Mouse (Mus musculus) CD8-positive naive resting alpha-beta T cell, adult 57 days (primary cell): ENCODE data around the gene Plekha7. TPM values are rescaled to one million over a fixed set of nuclear protein-coding genes. Genes with fewer than 3 reads are reported as not detected.

Source experiments
- total RNA-seq: library from RNA; stranded (reverse); gene quantifications from one replicate; pipeline ENCODE4 v1.2.4, GENCODE M21; 2023

Gene Plekha7
- 9.2 TPM for total RNA-seq

DNA sequence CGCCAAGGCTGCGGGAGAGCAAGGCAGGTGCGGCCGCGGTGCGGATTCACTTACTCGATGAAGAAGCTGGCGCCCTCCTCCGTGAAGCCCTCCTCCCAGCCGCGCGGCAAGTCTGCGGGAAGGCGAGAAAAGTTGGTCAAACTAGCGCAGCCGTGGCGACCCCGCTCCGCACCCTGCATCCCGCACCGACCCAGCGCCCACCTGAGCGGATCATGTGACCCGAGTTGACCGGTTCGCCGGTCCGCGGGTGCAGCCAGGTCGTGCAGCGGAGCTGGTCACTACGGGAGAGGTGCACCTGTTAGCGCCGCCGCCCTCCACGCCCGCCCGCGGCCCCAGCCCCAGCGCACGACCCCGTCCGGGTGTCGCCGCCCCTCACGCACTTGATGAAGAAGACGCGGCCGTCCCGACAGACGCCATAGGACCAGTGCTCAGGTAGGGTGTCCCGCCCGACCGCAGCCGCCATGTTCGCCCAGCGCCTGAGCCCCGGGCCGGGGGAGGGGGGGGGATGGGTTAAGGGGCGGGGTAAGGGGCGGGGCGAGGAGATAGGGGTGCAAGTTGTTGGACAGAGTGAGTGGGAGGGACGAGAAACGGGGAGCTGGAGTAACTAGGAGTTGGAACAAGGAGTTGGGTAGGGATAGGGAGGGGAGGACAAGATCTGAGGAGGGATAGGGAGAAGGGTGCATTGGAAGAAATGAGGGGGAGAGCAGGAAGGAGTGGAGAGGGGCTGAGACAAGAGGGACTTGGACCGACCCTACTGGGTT is at the start of gene Plekha7:
TSS of gene Plekha7 (minus strand) at position 506 of the 761 bp plus-strand sequence.

GRCm38 (mm10) chr7:116333713-116334668 is 25.8 kb upstream of the Plekha7 start, which contains the start of gene Rps13:
Gene Rps13 (minus strand): TSS chr7:116334195.

GRCm38 (mm10) chr7:116084366-116084765 is 223.8 kb downstream of the Plekha7 start, which contains the start of gene Gm4353:
Gene Gm4353 (minus strand): TSS chr7:116084635.

Other genes starting within 250 kb of the Plekha7 start
- 3.4 TPM for gene Gm4353, start 223.7 kb downstream of the Plekha7 start, total RNA-seq
- gene Rps13, start 25.8 kb upstream of the Plekha7 start, total RNA-seq = 1,524 TPM
- 42.3 TPM for gene Pik3c2a, start 135.1 kb upstream of the Plekha7 start, total RNA-seq
- 9.7 TPM for gene Nucb2, start 196.0 kb upstream of the Plekha7 start, total RNA-seq